Mouse (Mus musculus): Measurements from ENCODE around the gene Syne3. TPM values are rescaled to one million over a fixed set of nuclear protein-coding genes. Genes with fewer than 3 reads are reported as not detected.

The Syne3 gene
- total RNA-seq, 1 experiment from 2014 or later: 25.3 TPM

DNA sequence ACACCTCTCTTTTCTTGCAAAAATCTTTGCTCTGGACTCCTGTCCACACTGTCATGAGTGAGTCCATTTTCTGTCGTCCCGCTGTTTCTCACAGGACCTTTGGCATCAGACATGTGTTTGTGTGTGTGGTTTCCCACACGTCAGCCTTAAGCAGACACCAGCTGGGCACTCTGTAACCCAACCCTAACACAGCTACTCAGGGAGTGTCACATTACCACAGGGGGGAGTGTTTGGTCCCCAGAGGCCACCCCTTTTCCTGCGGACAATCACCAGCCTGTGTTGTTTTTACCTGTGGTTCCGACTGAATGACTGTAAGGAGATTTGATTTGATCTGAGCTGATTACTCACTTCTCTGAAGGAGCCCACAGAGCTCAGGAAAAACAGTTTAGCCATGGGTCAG lies 105.5 kb downstream of the Syne3 start:
- 0 out of 2 replicates have a peak, but pooled peaks have one; percentile 15 for ATAC-seq (replicated peaks; ENCODE audit: low read depth, poor library complexity, severe bottlenecking)

DNA sequence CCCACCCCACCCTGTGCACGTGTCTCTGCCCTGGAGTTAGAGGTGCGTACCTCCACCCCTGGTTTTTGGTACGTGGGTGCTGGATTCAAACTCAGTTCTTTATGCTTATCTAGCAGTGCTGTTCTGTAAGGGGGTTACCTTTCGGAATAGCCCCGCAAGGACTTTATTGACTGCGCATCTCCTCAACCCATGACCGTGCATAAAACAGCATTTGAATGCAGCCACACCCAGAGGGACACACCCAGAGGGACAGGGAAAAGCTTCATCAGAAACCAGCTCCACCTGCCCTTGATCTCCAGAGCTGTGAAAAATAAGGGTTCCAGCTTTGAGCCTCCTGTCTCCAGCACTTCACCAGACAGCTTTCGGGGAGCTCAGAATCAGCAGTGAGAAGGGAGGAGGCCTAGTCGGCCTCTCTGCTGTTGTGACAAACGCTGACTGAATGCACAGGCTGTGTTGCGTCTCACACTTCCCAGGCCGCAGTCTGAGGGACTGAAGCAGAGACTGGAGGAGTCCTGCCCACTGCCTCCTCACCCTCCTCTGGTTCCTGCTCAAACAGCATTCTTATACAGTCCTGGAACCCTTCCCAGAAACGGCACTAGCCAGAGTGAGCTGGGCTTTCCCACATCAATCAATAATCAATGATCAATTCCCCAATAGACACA lies 107.1 kb downstream of the Syne3 start:
- ATAC-seq (replicated peaks; ENCODE audit: low read depth, poor library complexity, severe bottlenecking): no peak

DNA sequence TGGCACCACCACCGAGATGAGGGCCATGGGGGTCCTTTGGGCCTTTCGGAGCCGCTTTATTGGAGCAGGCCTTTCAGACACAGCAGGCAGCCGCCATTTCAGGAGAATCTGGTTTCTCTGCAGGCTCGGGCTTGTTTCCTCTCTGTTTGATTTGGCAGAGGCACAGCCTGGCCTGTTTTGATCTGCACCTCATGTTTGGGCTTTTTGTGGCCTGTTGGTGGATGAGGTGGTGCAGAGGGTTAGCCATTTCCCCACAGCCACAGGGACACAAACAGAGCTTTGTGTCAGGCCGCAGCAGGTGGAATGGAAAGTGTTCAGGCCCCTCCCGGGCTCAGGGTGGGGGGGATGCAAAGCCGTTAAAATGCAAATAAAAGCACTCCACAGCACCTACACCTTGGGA lies 108.3 kb downstream of the Syne3 start:
- ATAC-seq (replicated peaks; ENCODE audit: low read depth, poor library complexity, severe bottlenecking): no peak

DNA sequence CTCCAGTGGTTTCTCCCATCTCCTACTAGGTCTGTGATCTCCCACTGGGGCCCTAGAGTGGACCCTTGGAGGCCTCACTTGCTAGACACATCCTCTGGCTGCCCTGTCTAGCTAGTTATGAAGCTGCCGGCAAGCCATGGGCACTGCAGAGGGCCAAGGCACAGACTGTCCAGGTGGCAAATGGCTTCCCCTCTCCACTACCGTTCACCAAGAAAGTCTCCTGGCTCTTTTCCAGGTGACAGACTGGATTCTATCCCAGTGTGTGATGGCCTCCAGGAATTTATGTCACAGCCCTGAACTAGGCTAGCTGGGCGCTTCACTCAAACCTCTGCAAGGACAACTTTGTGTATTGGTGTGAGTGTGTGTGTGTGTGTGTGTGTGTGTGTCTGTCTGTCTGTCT lies 109.8 kb downstream of the Syne3 start:
- no peak for ATAC-seq (replicated peaks; ENCODE audit: low read depth, poor library complexity, severe bottlenecking)

DNA sequence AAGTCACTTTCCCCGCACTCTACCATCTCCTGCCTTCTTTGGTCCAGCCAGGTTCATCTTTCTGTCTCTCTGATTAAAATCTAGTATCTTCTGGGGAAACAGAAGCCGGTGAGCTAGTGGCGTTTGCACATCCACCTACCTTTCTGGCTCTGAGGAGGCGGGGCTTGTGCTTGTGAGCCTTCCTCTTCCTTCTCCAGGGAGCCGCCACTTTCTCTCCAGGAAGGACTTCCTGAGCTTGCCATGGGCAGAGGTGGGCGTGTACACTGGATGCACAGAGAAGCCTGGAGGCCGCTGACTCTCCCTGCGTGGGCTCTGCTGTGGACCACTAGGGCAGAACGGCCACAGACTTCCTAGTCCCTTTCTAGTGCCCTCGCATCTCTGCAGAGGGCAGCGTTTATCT lies 110.4 kb downstream of the Syne3 start:
- no peak for ATAC-seq (replicated peaks; ENCODE audit: low read depth, poor library complexity, severe bottlenecking)

DNA sequence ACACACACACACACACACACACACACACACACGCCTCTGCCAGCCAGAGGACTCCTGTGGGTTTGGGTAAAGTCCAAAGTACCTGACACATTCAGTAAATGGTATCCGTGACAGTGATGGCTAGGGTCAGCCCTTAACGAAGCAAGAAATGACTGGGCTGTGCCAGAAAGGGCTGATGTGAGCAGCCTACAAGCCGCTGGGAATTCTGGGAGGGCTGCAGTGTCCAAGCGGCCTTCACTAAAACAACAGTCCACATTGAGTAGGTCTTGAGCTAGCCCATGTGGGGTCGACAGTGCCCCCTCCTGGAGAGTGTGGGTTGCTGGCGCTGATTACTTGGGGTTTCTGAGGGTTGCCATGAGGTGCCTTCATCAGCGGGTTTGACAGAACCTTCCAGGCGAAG lies 110.9 kb downstream of the Syne3 start:
- 0 out of 2 replicates have a peak, but pooled peaks have one; percentile 45 for ATAC-seq (replicated peaks; ENCODE audit: low read depth, poor library complexity, severe bottlenecking)

DNA sequence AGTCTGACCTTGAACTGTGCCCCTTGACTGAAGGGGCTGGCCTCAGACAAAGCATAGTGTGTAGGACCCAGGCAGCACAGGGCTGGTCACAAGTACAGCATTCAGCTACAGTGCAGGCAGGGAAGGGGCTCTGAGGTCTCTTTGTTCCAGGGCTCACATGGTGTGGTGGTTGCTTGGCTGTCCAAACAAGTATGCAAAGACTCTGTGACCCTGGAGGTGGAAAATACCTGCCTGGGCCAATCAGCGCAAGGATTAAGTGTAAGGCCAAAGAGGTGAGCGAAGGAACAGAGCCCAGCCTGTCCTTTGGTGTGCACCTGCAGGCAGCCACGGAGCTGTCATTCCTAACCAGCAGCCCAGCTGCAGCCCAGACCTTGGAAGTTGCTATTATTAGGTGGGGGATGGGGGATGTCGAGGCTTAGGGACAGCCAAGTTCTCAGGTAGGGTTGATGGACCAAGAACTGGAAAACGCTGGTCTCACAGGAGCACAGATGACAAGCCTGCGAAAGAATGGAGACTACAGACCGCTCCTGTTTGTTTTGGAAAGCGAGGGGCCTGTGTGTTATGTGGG lies 112.5 kb downstream of the Syne3 start:
- no peak for ATAC-seq (replicated peaks; ENCODE audit: low read depth, poor library complexity, severe bottlenecking)

DNA sequence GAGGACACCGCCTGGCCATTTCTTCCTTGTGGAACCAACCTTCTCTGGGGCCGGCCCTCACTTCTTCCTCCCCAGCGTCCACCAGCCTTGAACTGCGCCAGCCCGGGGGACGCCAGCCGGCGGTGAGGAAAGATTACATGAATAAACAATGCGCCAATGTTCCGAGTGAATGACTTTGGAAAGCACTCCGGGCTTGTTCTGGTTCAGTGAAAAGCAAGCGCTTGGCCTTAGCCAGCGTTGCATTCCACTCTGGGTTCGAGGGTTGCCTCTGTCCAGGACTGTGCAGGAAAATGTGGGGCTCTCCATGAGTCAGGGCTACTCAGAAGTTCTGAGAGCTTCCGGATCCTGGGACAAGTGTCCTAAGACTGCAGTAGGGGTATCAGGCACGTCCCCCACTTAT lies 113.0 kb downstream of the Syne3 start:
- ATAC-seq (replicated peaks; ENCODE audit: low read depth, poor library complexity, severe bottlenecking): no peak

DNA sequence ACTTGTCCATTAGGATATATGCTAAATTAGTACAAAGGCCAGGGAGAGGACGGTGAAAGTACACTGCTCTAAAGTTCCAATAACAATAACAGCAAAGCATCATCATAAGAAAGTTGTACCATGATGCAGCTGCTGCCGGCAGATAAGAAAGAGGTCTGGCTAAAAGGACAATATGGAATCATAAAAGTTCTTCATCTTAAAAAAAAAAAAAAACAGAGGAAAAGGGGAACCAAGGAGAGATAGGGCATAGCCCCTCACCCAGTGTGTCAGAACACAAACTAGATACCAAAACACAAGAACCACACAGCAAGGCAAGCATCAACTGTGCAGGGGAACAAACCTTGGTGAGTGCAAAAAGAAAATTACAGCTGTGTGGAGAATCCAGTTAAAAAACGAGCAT lies 117.4 kb downstream of the Syne3 start:
- no peak for ATAC-seq (replicated peaks; ENCODE audit: low read depth, poor library complexity, severe bottlenecking)

DNA sequence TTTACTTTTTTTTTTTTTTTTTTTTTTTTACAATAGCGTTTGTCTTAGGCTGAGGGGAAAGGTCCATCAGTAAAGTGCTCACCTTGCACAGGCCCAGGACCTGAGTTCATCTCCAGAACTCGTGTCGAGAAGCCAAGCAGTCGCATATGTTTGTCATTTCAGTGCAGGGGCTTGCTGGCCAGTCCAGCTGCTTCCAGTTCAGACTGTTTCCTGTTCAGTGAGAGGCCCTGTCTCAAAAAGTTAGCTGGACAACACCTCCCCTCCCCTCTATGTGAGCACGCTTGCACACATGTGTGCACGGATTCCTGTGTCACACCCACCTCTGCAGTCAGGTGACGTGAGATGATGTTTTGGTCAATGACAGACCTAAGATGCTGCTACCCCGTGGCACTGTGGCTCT lies 119.5 kb downstream of the Syne3 start:
- ATAC-seq (replicated peaks; ENCODE audit: low read depth, poor library complexity, severe bottlenecking): no peak

DNA sequence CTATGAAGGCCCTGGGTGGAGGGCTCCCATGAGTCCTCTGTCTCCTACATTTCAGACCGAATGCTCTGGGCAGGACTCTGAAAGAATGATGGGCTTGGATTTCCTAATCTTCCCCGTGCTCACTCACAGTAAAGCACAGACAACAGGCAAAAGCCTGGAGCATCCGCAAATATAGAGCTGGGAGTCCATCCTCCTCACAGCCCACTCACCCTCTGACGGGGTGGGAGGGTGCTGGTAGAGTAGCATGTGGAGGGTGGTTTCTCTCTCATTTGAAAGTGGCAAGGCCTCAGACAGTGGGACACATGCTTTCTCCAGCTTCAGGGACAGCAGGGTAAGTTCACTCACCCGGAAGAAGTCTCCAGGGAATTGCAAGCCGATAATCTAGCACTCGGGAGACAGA lies 123.5 kb downstream of the Syne3 start:
- no peak for ATAC-seq (replicated peaks; ENCODE audit: low read depth, poor library complexity, severe bottlenecking)

DNA sequence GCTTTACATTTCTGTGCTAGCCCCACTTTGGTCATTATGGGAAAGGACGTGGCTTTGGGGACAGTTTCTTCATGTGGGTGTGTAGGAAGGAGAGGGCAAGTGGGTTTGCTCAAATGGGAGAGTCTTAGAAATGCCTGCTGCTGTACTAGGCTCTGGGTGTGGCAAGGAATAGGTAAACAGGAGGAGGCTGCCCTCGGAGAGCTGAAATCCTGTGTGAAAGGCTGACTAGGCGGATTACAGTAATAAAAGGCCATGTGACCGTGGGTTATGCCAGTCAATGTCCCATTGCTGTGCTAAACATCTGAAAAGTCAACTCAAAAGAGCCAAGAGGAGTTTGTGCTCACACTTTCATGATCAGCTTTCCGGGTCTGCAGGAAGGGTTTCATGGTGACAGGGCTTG lies 127.1 kb downstream of the Syne3 start:
- ATAC-seq (replicated peaks; ENCODE audit: low read depth, poor library complexity, severe bottlenecking): no peak

DNA sequence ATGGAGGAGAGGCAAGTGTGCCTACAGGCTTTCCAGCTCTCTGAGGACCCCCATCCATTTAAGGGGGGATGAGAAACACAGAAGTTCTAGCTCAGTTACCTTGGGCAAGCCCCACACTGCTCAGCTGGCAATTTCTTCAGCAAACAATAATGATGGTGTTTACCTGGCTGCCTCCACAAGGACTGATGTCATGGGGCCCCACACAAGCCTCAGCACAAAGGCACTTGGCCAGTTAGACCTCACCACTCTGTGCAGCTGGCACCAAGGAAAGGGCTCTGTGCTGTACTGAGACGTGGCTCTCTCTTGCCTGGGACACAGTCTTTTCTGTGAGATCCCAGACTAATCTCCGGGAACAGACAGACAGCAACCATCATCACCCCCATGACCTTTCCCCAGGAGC lies 127.5 kb downstream of the Syne3 start:
- no peak for ATAC-seq (replicated peaks; ENCODE audit: low read depth, poor library complexity, severe bottlenecking)

DNA sequence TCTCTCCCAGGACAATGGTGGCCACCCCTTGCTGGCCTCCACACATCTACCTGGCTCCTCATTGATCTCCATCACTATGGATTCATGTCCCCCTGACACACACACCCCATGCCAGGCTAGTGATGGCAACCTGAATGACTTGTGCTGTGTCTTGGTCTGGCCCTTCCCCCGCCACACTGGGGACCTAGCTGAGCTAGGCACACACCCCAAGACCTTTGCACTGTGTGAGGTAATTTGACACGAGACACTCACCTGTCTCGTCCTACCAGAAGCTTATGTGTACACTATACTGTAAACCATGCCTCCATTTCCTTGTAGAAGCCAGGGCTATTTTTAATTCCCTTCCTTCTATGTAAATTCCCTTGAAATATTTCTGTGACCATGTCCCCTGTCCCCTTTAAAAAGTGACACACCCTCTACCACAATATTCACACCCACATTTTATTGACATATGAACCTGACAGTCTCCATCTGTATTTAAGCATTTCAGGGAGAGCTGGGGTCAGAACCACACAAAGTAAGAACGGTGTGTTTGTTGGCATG lies 128.0 kb downstream of the Syne3 start:
- ATAC-seq (replicated peaks; ENCODE audit: low read depth, poor library complexity, severe bottlenecking): no peak

DNA sequence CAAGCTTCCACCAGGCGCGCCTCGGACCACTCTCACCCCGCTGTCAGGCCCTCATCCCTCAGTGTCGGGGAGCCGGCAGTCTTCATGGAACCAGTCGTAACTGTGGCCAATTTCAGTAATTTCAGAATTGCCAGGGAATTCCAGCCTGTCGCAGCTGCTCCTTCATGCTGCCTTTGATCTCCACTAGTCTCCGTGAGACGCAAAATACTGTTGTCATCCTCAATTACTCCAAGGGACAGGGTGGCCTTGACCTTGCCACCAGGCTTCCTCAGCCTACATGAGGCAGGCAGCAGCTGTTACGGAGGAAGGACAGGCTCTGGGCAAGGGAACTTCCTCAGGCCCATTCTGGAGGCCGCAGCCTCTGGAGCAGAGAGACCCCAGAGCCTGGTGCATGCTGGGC lies 129.2 kb downstream of the Syne3 start:
- no peak for ATAC-seq (replicated peaks; ENCODE audit: low read depth, poor library complexity, severe bottlenecking)

Other genes with a start within 250 kb of the Syne3 start
- under 0.01 and 4.8 TPM in 2 replicates for gene Clmn, start 144.7 kb downstream of the Syne3 start, total RNA-seq (2017)
- 30.1 and 42.8 TPM in 2 replicates for gene Glrx5, start 22.9 kb upstream of the Syne3 start, total RNA-seq (2017)
- not detected in 2 replicates for gene Tcl1b2, start 136.2 kb upstream of the Syne3 start, total RNA-seq (2017)
- not detected in 2 replicates for gene Tcl1b1, start 149.9 kb upstream of the Syne3 start, total RNA-seq (2017)
- gene Tcl1b5, start 166.5 kb upstream of the Syne3 start, total RNA-seq (2017): not detected in 2 replicates
- gene Tcl1b3, start 181.2 kb upstream of the Syne3 start, total RNA-seq (2017): not detected in 2 replicates
- gene Tcl1b4, start 192.1 kb upstream of the Syne3 start, total RNA-seq (2017): not detected in 2 replicates
- not detected in 2 replicates for gene Tcl1, start 213.0 kb upstream of the Syne3 start, total RNA-seq (2017)

Data from common myeloid progenitor, adult 5-6 weeks (primary cell).